In genomic region chr19:8803204-8803780, GRCm38 (mm10) we compare ENCODE assay signal across 9 mouse cellular contexts. TPM values are rescaled to one million over a fixed set of nuclear protein-coding genes. Genes with fewer than 3 reads are reported as not detected.
DNase-seq lines count a peak whose midpoint lies in the region; ATAC-seq and TF ChIP-seq lines count a peak whose summit lies in the region.
"Had no signal": no experiment of that assay in that cellular context is flagged by ENCODE, and none has a peak within 500 bp of the region (broad histone marks: within the 10 kb centered on the region; RNA-seq: fewer than 3 reads in every experiment).

No protein-coding gene starts in this region.

- no peak for TF ChIP-seq POLR2A in testis, adult 2 months (IDR thresholded peaks at IDR 0.05; ENCODE audit: control insufficient read depth, low read depth, low read length)

- no peak for TF ChIP-seq CTCF in testis, adult 2 months (IDR thresholded peaks at IDR 0.05; ENCODE audit: control insufficient read depth, insufficient read depth, insufficient replicate concordance, low read depth, low read length)
- no peak for TF ChIP-seq CTCF in liver, embryonic 14.5 days (IDR thresholded peaks at IDR 0.05; ENCODE audit: low read depth)

- H3K4me1 ChIP-seq in testis, adult 2 months (ENCODE audit: control insufficient read depth, insufficient read depth, low read length), result peaks cover 7% of the 10 kb centered on the region
- peaks cover 13 to 14% of the 10 kb centered on the region in 2 experiments for H3K4me1 ChIP-seq in liver, embryonic 14.5 days (replicated peaks; ENCODE audit: control insufficient read depth in 2 of 2, insufficient read depth in 2 of 2, low read length in 1 of 2)

- H3K27me3 ChIP-seq in testis, adult 2 months (ENCODE audit: control insufficient read depth, insufficient read depth, low read length), result no peaks in the 10 kb centered on the region
- H3K27me3 ChIP-seq in liver, embryonic 14.5 days (ENCODE audit: control insufficient read depth, insufficient read depth, low read length), result no peaks in the 10 kb centered on the region

- peak overlapping the region; percentile 98 for H3K27ac ChIP-seq in testis, adult 2 months (ENCODE audit: control insufficient read depth, insufficient read depth, low read depth, low read length)
- H3K27ac ChIP-seq in liver, embryonic 14.5 days, result peak overlapping the region; percentile 9; the same call in 1 of the 2 replicates

- no peak for ATAC-seq in liver, embryonic 14.5 days (ENCODE audit: insufficient read depth)
- ATAC-seq in erythroid progenitor cell, adult 5-6 weeks (replicated peaks; ENCODE audit: low FRiP score, poor library complexity, severe bottlenecking), result no peak

- peak; percentile 63 for DNase-seq in cerebellum, adult 9-10 months
- DNase-seq in cerebellum, postnatal 36 days, result no peak
- DNase-seq in testis, postnatal 10 days (ENCODE audit: low spot score), result no peak
- no peak for DNase-seq in liver, embryonic 14.5 days (ENCODE audit: low read depth in 3 of 3, low spot score in 3 of 3)
- no peak for DNase-seq in right cerebral cortex, postnatal 10 days (ENCODE audit: low spot score in 2 of 2)
- no peak for DNase-seq in kidney, adult 9 months
- DNase-seq: adrenal gland, adult 2 months had no signal

- H3K9ac ChIP-seq in liver, embryonic 14.5 days (replicated peaks), result no peak overlapping the region

- peak overlapping the region; percentile 92 for H3K4me2 ChIP-seq in liver, embryonic 14.5 days (ENCODE audit: low read depth)

- peak overlapping the region; percentile 98 for H3K4me3 ChIP-seq in testis, adult 2 months (ENCODE audit: control insufficient read depth, low read depth, low read length)
- H3K4me3 ChIP-seq in liver, embryonic 14.5 days (ENCODE audit: insufficient read depth in 1 of 2, low read depth in 2 of 2, low read length in 2 of 2), result peak overlapping the region in 1 of 2 experiments; percentile 72; a peak in 1 of 4 replicates

- H3K9me3 ChIP-seq in liver, embryonic 14.5 days (ENCODE audit: control insufficient read depth, low read length), result no peaks in the 10 kb centered on the region

- no peaks in the 10 kb centered on the region for H3K36me3 ChIP-seq in testis, adult 2 months (ENCODE audit: control insufficient read depth, insufficient read depth, low read length)
- peaks cover 8% of the 10 kb centered on the region for H3K36me3 ChIP-seq in liver, embryonic 14.5 days (replicated peaks; ENCODE audit: control insufficient read depth, insufficient read depth, low read depth)

- no peak for TF ChIP-seq EP300 in liver, embryonic 14.5 days (IDR thresholded peaks at IDR 0.05; ENCODE audit: low read depth)

- 68% methylated on average over 9 of the region's 9 CpGs for WGBS in liver, embryonic 14.5 days (ENCODE audit: insufficient replicate concordance)

RNA-seq across cellular contexts. Expression of gene Zbtb3, which starts 0.9 kb away (rescaled TPM):
- polyA plus RNA-seq in testis, adult 2 months (2012; rRNA removed), result 40.5 and 44.2 TPM in 2 replicates
- polyA plus RNA-seq in liver, embryonic 14.5 days (2012; rRNA removed), result 0.90 and 0.98 TPM in 2 replicates
- polyA plus RNA-seq in liver, embryonic 14.5 days (2014; fragmentation: Nextera tagmentation; extraction: Ambion mirVana), result 1.2 and 1.5 TPM in 2 replicates
- not detected in 2 replicates for total RNA-seq in erythroid progenitor cell, adult 5-6 weeks (2015; ENCODE audit: low replicate concordance)
- total RNA-seq in erythroid progenitor cell, adult 5-6 weeks (2017; ENCODE audit: low replicate concordance), result 1.3 TPM in 1 of 2 replicates, not detected in the other

RNA-seq across cellular contexts. Expression of gene Polr2g, which starts 4.9 kb away (rescaled TPM):
- 38.4 and 48.4 TPM in 2 replicates for polyA plus RNA-seq in testis, adult 2 months (2012; rRNA removed)
- 46.6 and 55.1 TPM in 2 replicates for polyA plus RNA-seq in liver, embryonic 14.5 days (2012; rRNA removed)
- 72.8 and 79.7 TPM in 2 replicates for polyA plus RNA-seq in liver, embryonic 14.5 days (2014; fragmentation: Nextera tagmentation; extraction: Ambion mirVana)
- total RNA-seq in erythroid progenitor cell, adult 5-6 weeks (2015; ENCODE audit: low replicate concordance), result 49.0 and 51.2 TPM in 2 replicates
- total RNA-seq in erythroid progenitor cell, adult 5-6 weeks (2017; ENCODE audit: low replicate concordance), result 16.5 and 25.8 TPM in 2 replicates

RNA-seq across cellular contexts. Expression of gene Ttc9c, which starts 15.8 kb away (rescaled TPM):
- 6.8 and 7.9 TPM in 2 replicates for polyA plus RNA-seq in testis, adult 2 months (2012; rRNA removed)
- 11.4 and 16.9 TPM in 2 replicates for polyA plus RNA-seq in liver, embryonic 14.5 days (2012; rRNA removed)
- 17.1 and 18.0 TPM in 2 replicates for polyA plus RNA-seq in liver, embryonic 14.5 days (2014; fragmentation: Nextera tagmentation; extraction: Ambion mirVana)
- 55.8 and 56.6 TPM in 2 replicates for total RNA-seq in erythroid progenitor cell, adult 5-6 weeks (2015; ENCODE audit: low replicate concordance)
- 59.4 and 73.3 TPM in 2 replicates for total RNA-seq in erythroid progenitor cell, adult 5-6 weeks (2017; ENCODE audit: low replicate concordance)

RNA-seq across cellular contexts. Expression of gene Hnrnpul2, which starts 16.5 kb away (rescaled TPM):
- 12.9 and 14.9 TPM in 2 replicates for polyA plus RNA-seq in testis, adult 2 months (2012; rRNA removed)
- polyA plus RNA-seq in liver, embryonic 14.5 days (2012; rRNA removed), result 20.5 and 39.5 TPM in 2 replicates
- 2.8 TPM in 2 replicates for polyA plus RNA-seq in liver, embryonic 14.5 days (2014; fragmentation: Nextera tagmentation; extraction: Ambion mirVana)
- total RNA-seq in erythroid progenitor cell, adult 5-6 weeks (2015; ENCODE audit: low replicate concordance), result 54.9 and 64.2 TPM in 2 replicates
- total RNA-seq in erythroid progenitor cell, adult 5-6 weeks (2017; ENCODE audit: low replicate concordance), result 154 and 160 TPM in 2 replicates

RNA-seq across cellular contexts. Expression of gene Taf6l, which starts 17.1 kb away (rescaled TPM):
- polyA plus RNA-seq in testis, adult 2 months (2012; rRNA removed), result 28.1 and 36.2 TPM in 2 replicates
- polyA plus RNA-seq in liver, embryonic 14.5 days (2012; rRNA removed), result 8.3 and 10.0 TPM in 2 replicates
- 7.9 and 8.1 TPM in 2 replicates for polyA plus RNA-seq in liver, embryonic 14.5 days (2014; fragmentation: Nextera tagmentation; extraction: Ambion mirVana)
- total RNA-seq in erythroid progenitor cell, adult 5-6 weeks (2015; ENCODE audit: low replicate concordance), result 6.7 and 24.1 TPM in 2 replicates
- 10.5 and 10.9 TPM in 2 replicates for total RNA-seq in erythroid progenitor cell, adult 5-6 weeks (2017; ENCODE audit: low replicate concordance)

Comparison
In these comparisons a context has a peak if more than half of its experiments do, and no peak if none do; other contexts are left out.
1. RNA of gene Zbtb3, which starts 0.9 kb away (polyA plus RNA-seq): 40.5 to 44.2 TPM in testis, adult 2 months; 0.90 to 1.5 TPM in liver, embryonic 14.5 days; every median in the first group is over 10 times any median in the second.